Mouse (Mus musculus) urinary bladder, postnatal 10 days (tissue): ENCODE results near the gene Fndc9.

Experiments
- DNase-seq: peaks from one replicate; pipeline ENCODE4 v3.0.0; 2022; ENCODE audit warnings: low spot score

Fndc9 gene

DNA sequence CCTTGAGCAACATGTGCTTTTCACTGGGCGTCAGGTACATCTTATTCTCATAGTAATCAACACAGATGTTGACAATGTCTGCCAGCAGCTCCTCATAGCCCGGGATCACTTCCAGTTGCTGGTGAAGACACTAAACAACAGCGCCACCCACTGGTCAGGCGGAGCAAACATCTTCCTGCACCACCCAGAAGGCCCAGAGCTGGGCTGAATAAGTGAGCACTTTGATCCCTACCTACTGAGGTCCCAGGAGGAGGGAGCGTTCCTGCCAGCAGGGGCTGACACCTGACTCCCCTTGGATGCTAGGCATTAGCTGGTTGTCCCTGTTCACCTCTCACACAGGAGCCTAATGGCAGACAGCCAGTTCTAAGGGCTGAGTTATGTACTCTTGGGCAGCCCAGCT is 41.4 kb downstream of the Fndc9 start:
- DNase-seq, result no peak

DNA sequence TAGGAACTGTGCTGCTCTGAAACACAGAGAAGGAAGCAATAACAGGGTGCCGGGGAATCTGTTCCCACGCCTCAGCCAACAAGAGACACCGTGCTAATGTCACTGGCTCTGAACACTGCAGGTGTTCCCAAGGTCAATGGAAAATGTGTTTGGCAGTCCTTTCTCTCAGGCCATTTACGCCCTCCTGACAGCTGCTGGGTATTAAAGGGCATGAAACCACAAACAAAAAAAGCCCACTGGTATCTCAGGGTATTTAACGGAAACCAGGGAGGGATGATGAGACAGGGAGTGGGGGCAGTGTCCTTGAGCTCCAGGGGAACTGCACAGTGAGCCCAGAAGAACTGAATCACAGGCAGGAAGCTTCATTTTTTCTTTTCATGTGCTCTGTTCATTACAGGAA is 42.8 kb downstream of the Fndc9 start:
- DNase-seq, result no peak

DNA sequence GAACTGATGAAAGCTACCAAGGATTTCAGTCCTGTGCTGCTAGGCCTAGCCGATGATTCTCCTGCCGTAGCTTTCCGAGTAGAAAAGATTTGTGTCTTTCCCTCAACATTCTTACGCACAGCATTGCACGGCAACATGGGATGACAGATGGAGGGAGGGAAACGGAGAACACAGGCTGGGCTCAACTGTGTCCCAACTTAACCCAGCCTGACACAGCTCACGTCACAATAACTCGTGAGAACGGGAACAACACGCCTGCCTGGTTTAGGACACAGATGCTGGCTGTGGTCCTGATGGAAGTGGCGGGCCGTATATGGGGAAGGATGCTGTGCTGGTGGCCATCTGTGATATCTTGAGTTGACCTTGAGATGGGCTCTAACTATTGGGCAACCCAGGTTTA is 43.4 kb downstream of the Fndc9 start:
- no peak for DNase-seq

DNA sequence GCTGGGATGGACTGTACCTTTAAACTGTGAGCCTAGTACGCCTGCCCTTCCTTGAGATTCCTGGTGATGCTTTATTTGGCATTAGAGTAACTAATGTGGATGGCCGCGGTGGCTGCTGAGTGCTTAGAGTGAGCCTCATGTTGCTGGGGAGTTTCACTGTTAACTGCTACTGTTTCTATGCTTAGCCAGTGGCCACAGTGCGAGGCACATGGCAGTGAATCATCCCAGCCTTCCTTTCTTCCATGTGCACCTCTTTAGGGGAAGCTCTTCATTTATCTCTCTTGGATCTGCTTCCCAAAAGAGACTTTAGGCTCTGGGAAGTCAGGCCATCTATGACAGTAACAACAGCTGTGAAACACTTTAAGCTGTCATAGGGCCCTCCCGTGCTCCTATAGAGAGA is 47.3 kb downstream of the Fndc9 start:
- DNase-seq, result no peak

GRCm38 (mm10) chr11:46283800-46284199 is 48.5 kb downstream of the Fndc9 start:
- no peak for DNase-seq

GRCm38 (mm10) chr11:46286803-46287202 is 51.5 kb downstream of the Fndc9 start:
- DNase-seq, result no peak

GRCm38 (mm10) chr11:46288091-46288490 is 52.8 kb downstream of the Fndc9 start:
- no peak for DNase-seq

GRCm38 (mm10) chr11:46289022-46289421 is 53.7 kb downstream of the Fndc9 start:
- DNase-seq, result no peak
